Mouse (Mus musculus): ENCODE measurements at regions not wholly inside any gene's neighbourhood (a gene's known extent, or its start where the extent isn't known, plus 50 kb on each side); places are given as distances from the start of the nearest gene placed in this dataset.

DNA sequence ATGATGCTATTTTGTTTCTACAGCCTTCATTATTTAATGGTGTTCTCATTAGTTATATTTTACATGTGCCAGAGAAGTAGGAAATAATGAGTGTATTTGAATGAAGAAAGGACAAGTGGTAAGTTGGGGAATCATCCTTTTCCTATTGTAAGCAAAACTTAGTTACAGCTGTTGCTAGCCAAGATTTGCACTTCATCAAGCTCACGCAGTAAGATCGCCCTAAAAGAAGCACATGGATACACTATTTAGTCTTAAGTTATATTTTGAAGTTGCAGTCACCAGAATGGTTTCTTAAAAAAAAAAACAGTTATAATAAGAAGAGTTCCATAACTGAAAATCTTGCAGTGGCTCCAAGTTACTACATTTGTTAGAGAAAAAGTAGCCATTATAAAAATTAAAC, 410.3 kb upstream of the Cntn6 start:
- Histone ChIP-seq H3K36me3 (ENCODE audit: control insufficient read depth, insufficient read depth, low read length) (no peaks in the 10 kb centered on the region), H3K4me3 (ENCODE audit: low read depth, low read length) (no peak overlapping the region), H3K27me3 (ENCODE audit: control insufficient read depth, insufficient read depth, low read length) (no peaks in the 10 kb centered on the region), H3K9me3 (ENCODE audit: control insufficient read depth, low read length) (no peaks in the 10 kb centered on the region), H3K27ac (ENCODE audit: low read depth, low read length) (no peak overlapping the region), H3K4me2 (ENCODE audit: low read depth, low read length) (no peak overlapping the region), H3K9ac (replicated peaks; ENCODE audit: low read depth, low read length) (no peak overlapping the region), H3K4me1 (ENCODE audit: control insufficient read depth, insufficient read depth, low read length) (no peaks in the 10 kb centered on the region)
- ATAC-seq (ENCODE audit: low read depth), result no peak
- 94% methylated on average over 2 of the region's 2 CpGs for WGBS

DNA sequence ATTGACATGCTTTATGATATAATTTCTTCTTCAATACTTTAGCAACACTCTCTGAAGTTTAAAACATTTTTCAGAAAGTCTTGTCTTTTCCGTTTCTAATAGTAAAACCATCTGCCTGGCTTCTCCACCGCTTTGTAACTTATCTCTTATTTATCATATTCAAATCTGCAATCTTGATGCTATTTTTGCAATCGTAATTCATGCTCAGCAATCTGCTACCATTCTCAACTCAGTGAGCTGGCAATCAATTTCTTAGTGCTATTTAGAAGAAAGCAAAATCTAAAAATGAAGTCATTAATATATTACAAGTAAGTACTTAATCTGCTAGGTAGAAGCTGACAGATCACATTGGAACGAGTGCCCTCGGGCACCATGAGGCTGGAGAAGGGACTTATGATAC, 384.2 kb upstream of the Cntn6 start:
- WGBS, result 78% methylated on average over 5 of the region's 5 CpGs
- no peak for ATAC-seq (ENCODE audit: low read depth)
- Histone ChIP-seq H3K4me1 (ENCODE audit: control insufficient read depth, insufficient read depth, low read length) (no peaks in the 10 kb centered on the region), H3K36me3 (ENCODE audit: control insufficient read depth, insufficient read depth, low read length) (no peaks in the 10 kb centered on the region), H3K4me3 (ENCODE audit: low read depth, low read length) (no peak overlapping the region), H3K4me2 (ENCODE audit: low read depth, low read length) (no peak overlapping the region), H3K9me3 (ENCODE audit: control insufficient read depth, low read length) (no peaks in the 10 kb centered on the region), H3K27ac (ENCODE audit: low read depth, low read length) (no peak overlapping the region), H3K9ac (replicated peaks; ENCODE audit: low read depth, low read length) (no peak overlapping the region), H3K27me3 (ENCODE audit: control insufficient read depth, insufficient read depth, low read length) (no peaks in the 10 kb centered on the region)
